Mouse (Mus musculus): ENCODE measurements around the gene Rbbp8nl.

Rbbp8nl gene

GRCm38 (mm10) chr2:180248947-180249660 lies 40.6 kb downstream of the Rbbp8nl start:
- TF ChIP-seq NANOG (IDR thresholded peaks at IDR 0.05; ENCODE audit: borderline replicate concordance, low read length) (no peak), POU5F1 (IDR thresholded peaks at IDR 0.05; ENCODE audit: borderline replicate concordance, low read length) (no peak), CTCF (conservative IDR thresholded peaks at IDR 0.05; ENCODE audit: low read length) (no peak)
- peak overlapping the region; percentile 50 for H3K4me3 ChIP-seq (replicated peaks; ENCODE audit: low read length)
- peaks cover 49% of the 10 kb centered on the region for H3K4me1 ChIP-seq (replicated peaks; ENCODE audit: low read depth, low read length)
- no peaks in the 10 kb centered on the region for H3K27me3 ChIP-seq (ENCODE audit: insufficient read depth, low read length)
- peaks cover 7% of the 10 kb centered on the region for H3K9me3 ChIP-seq (ENCODE audit: low read length)
- no peaks in the 10 kb centered on the region for H3K36me3 ChIP-seq (ENCODE audit: insufficient read depth, low read length)

- Histone ChIP-seq H3K4me1 (replicated peaks; ENCODE audit: low read depth, low read length) (peaks cover 47% of the 10 kb centered on the region), H3K27me3 (ENCODE audit: insufficient read depth, low read length) (no peaks in the 10 kb centered on the region), H3K4me3 (replicated peaks; ENCODE audit: low read length) (no peak overlapping the region), H3K9me3 (ENCODE audit: low read length) (peaks cover 7% of the 10 kb centered on the region), H3K36me3 (ENCODE audit: insufficient read depth, low read length) (no peaks in the 10 kb centered on the region)
- TF ChIP-seq NANOG (IDR thresholded peaks at IDR 0.05; ENCODE audit: borderline replicate concordance, low read length) (no peak), CTCF (conservative IDR thresholded peaks at IDR 0.05; ENCODE audit: low read length) (no peak), POU5F1 (IDR thresholded peaks at IDR 0.05; ENCODE audit: borderline replicate concordance, low read length) (no peak)
Measured at GRCm38 (mm10) chr2:180247916-180248315, 41.8 kb downstream of the Rbbp8nl start.

GRCm38 (mm10) chr2:180243108-180243507 lies 46.6 kb downstream of the Rbbp8nl start:
- no peaks in the 10 kb centered on the region for H3K27me3 ChIP-seq (ENCODE audit: insufficient read depth, low read length)
- TF ChIP-seq CTCF (conservative IDR thresholded peaks at IDR 0.05; ENCODE audit: low read length), result no peak
- TF ChIP-seq POU5F1 (IDR thresholded peaks at IDR 0.05; ENCODE audit: borderline replicate concordance, low read length), result no peak
- TF ChIP-seq NANOG (IDR thresholded peaks at IDR 0.05; ENCODE audit: borderline replicate concordance, low read length), result no peak
- no peaks in the 10 kb centered on the region for H3K36me3 ChIP-seq (ENCODE audit: insufficient read depth, low read length)
- no peak overlapping the region for H3K4me3 ChIP-seq (replicated peaks; ENCODE audit: low read length)
- peaks cover 17% of the 10 kb centered on the region for H3K9me3 ChIP-seq (ENCODE audit: low read length)
- peaks cover 25% of the 10 kb centered on the region for H3K4me1 ChIP-seq (replicated peaks; ENCODE audit: low read depth, low read length)

- Histone ChIP-seq H3K4me1 (replicated peaks; ENCODE audit: low read depth, low read length) (peaks cover 62% of the 10 kb centered on the region), H3K36me3 (ENCODE audit: insufficient read depth, low read length) (no peaks in the 10 kb centered on the region), H3K27me3 (ENCODE audit: insufficient read depth, low read length) (no peaks in the 10 kb centered on the region), H3K4me3 (replicated peaks; ENCODE audit: low read length) (no peak overlapping the region), H3K9me3 (ENCODE audit: low read length) (peaks cover 10% of the 10 kb centered on the region)
- TF ChIP-seq CTCF (conservative IDR thresholded peaks at IDR 0.05; ENCODE audit: low read length) (no peak), POU5F1 (IDR thresholded peaks at IDR 0.05; ENCODE audit: borderline replicate concordance, low read length) (no peak), NANOG (IDR thresholded peaks at IDR 0.05; ENCODE audit: borderline replicate concordance, low read length) (no peak)
Measured at GRCm38 (mm10) chr2:180238591-180238990, 51.1 kb downstream of the Rbbp8nl start.

- Histone ChIP-seq H3K9me3 (ENCODE audit: low read length) (peaks cover 10% of the 10 kb centered on the region), H3K36me3 (ENCODE audit: insufficient read depth, low read length) (no peaks in the 10 kb centered on the region; the same call in 1 of the 2 replicates), H3K4me1 (replicated peaks; ENCODE audit: low read depth, low read length) (peaks cover 71% of the 10 kb centered on the region), H3K4me3 (replicated peaks; ENCODE audit: low read length) (peak overlapping the region; percentile 32; the same call in 1 of the 2 replicates), H3K27me3 (ENCODE audit: insufficient read depth, low read length) (no peaks in the 10 kb centered on the region)
- TF ChIP-seq CTCF (conservative IDR thresholded peaks at IDR 0.05; ENCODE audit: low read length) (no peak), POU5F1 (IDR thresholded peaks at IDR 0.05; ENCODE audit: borderline replicate concordance, low read length) (no peak), NANOG (IDR thresholded peaks at IDR 0.05; ENCODE audit: borderline replicate concordance, low read length) (no peak; the same call in 1 of the 2 replicates)
Measured at GRCm38 (mm10) chr2:180237601-180238345, 51.9 kb downstream of the Rbbp8nl start.

- TF ChIP-seq CTCF (conservative IDR thresholded peaks at IDR 0.05; ENCODE audit: low read length) (no peak), POU5F1 (IDR thresholded peaks at IDR 0.05; ENCODE audit: borderline replicate concordance, low read length) (no peak), NANOG (IDR thresholded peaks at IDR 0.05; ENCODE audit: borderline replicate concordance, low read length) (no peak)
- no peaks in the 10 kb centered on the region for H3K27me3 ChIP-seq (ENCODE audit: insufficient read depth, low read length)
Measured at GRCm38 (mm10) chr2:180236930-180237329, 52.7 kb downstream of the Rbbp8nl start.

GRCm38 (mm10) chr2:180236500-180236899 lies 53.2 kb downstream of the Rbbp8nl start:
- Histone ChIP-seq H3K9me3 (ENCODE audit: low read length) (peaks cover 4% of the 10 kb centered on the region), H3K4me1 (replicated peaks; ENCODE audit: low read depth, low read length) (peaks cover 79% of the 10 kb centered on the region), H3K36me3 (ENCODE audit: insufficient read depth, low read length) (no peaks in the 10 kb centered on the region; the same call in 1 of the 2 replicates), H3K27me3 (ENCODE audit: insufficient read depth, low read length) (no peaks in the 10 kb centered on the region), H3K4me3 (replicated peaks; ENCODE audit: low read length) (peak overlapping the region; percentile 68)
- no peak for TF ChIP-seq NANOG (IDR thresholded peaks at IDR 0.05; ENCODE audit: borderline replicate concordance, low read length)
- no peak for TF ChIP-seq POU5F1 (IDR thresholded peaks at IDR 0.05; ENCODE audit: borderline replicate concordance, low read length)
- TF ChIP-seq CTCF (conservative IDR thresholded peaks at IDR 0.05; ENCODE audit: low read length), result no peak

More at GRCm38 (mm10) chr2:180236930-180237329, 52.7 kb downstream of the Rbbp8nl start:
- peak overlapping the region; percentile 32; the same call in 1 of the 2 replicates for H3K4me3 ChIP-seq (replicated peaks; ENCODE audit: low read length)
- H3K9me3 ChIP-seq (ENCODE audit: low read length), result peaks cover 9% of the 10 kb centered on the region
- H3K36me3 ChIP-seq (ENCODE audit: insufficient read depth, low read length), result no peaks in the 10 kb centered on the region; the same call in 1 of the 2 replicates
- peaks cover 75% of the 10 kb centered on the region for H3K4me1 ChIP-seq (replicated peaks; ENCODE audit: low read depth, low read length)

- Histone ChIP-seq H3K36me3 (ENCODE audit: insufficient read depth, low read length) (no peaks in the 10 kb centered on the region; the same call in 1 of the 2 replicates), H3K4me1 (replicated peaks; ENCODE audit: low read depth, low read length) (peaks cover 86% of the 10 kb centered on the region), H3K27me3 (ENCODE audit: insufficient read depth, low read length) (no peaks in the 10 kb centered on the region), H3K9me3 (ENCODE audit: low read length) (no peaks in the 10 kb centered on the region), H3K4me3 (replicated peaks; ENCODE audit: low read length) (peak overlapping the region; percentile 68)
- no peak for TF ChIP-seq NANOG (IDR thresholded peaks at IDR 0.05; ENCODE audit: borderline replicate concordance, low read length)
- TF ChIP-seq POU5F1 (IDR thresholded peaks at IDR 0.05; ENCODE audit: borderline replicate concordance, low read length), result no peak
- TF ChIP-seq CTCF (conservative IDR thresholded peaks at IDR 0.05; ENCODE audit: low read length), result no peak
Measured at GRCm38 (mm10) chr2:180235788-180236187, 53.9 kb downstream of the Rbbp8nl start.

All from E14TG2a.4 (cell line).